Mouse (Mus musculus) ES-E14 (cell line): ENCODE data around the gene Tcl1b4.
"Not testable (repeated sequence)": the region's sequence is repeated elsewhere in the genome, so short reads cannot be mapped to it uniquely, and the experiment has no call there.

Experiments used
- CHD2 ChIP-seq: IDR thresholded peaks from 2 replicates; pipeline ENCODE4 v1.6.1; 2014; ENCODE audit warnings: mild to moderate bottlenecking, low read depth, low read length, inconsistent platforms
- ZNF384 ChIP-seq: IDR thresholded peaks from 2 replicates; pipeline ENCODE4 v1.6.1; 2012; ENCODE audit warnings: low read depth, low read length, inconsistent platforms

DNA sequence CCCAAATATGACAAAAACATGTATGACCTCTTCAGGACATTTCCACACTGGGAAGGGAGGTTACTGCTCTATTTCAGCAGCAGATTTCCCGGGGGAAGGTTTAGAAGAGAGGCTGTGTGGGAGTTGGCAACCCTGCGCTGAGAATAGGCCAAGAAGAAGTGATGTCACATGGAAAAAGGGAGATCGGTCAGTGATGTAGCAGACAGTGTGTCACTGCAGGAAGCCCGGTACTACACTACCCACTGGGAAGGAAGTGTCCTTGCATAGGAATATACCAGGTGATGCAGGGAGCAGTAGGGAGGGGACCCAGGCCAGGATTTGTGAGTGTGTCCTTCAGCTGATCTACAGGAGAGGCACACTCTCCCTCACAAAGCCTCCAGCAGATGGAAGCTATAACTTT lies 46.5 kb upstream of the Tcl1b4 start:
- not testable (repeated sequence) for TF ChIP-seq CHD2, ZNF384
